Mouse (Mus musculus): Measurements from ENCODE around the gene Nmt1. TPM values are rescaled to one million over a fixed set of nuclear protein-coding genes. Genes with fewer than 3 reads are reported as not detected.

Gene Nmt1
- total and polyA plus RNA-seq, 3 experiments: 9.2 to 83.8 (median 51.2) TPM

DNA sequence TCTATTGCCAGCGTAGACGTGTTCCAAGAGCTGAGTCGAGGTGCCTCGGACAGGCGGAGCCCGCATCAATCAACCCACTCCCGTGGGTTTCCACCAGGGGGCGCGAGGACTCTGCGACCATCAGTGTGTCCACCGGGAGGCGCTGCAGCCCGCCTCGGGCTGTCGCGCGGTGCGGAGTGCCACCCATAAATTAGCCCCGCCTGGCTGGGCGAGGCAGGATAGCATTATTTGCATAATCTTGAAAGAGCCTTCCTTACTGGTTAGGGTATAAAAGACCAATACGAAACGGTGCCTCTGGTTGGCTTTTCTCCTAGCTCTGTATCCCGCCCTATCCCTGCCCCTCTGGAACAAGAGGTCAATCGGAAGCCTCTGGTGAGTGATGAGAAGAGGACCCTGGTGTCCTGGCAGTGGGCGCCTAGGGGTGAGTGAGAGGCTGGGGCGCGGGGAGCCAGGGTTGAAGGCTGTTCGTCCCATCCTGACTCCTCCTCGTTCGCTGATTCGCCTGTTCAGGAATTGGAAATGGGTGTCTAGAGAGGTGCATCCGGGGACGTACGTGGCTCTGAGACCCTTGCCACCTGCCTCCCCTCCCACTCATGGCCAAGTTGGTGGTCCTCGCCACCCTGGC is 74.8 kb downstream of the Nmt1 start:
- peak; percentile 96 for ATAC-seq (ENCODE audit: extremely low read depth, insufficient number of reproducible peaks, low FRiP score, poor library complexity, severe bottlenecking)
- peaks cover 25% of the 10 kb centered on the region for H3K36me3 ChIP-seq (replicated peaks)

DNA sequence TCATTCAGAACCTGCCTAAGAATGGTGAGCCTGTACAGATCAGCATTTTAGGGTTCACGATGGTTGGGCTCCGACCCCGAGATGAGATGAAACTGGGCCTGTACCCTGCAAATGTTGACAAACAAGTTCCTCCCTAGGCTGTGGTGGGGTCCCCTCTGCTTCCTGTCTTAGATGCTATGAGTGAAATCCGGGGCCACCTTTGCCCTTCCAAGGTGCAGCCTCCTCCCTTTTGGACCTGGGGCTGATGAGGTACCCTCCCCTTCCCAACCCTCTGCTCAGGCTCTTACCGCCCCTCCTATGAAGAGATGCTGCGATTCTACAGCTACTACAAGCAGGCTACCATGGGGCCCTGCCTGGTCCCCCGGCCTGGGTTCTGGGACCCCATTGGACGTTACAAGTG is 75.6 kb downstream of the Nmt1 start:
- ATAC-seq (ENCODE audit: extremely low read depth, insufficient number of reproducible peaks, low FRiP score, poor library complexity, severe bottlenecking) (no peak), DNase-seq (ENCODE audit: low spot score) (no peak)
- H3K4me1 ChIP-seq (ENCODE audit: insufficient read depth, low read depth, low read length): peaks cover 45% of the 10 kb centered on the region
- H3K4me3 ChIP-seq (ENCODE audit: low read depth, low read length): peak overlapping the region; percentile 75; the same call in 1 of the 2 replicates
- H3K27me3 ChIP-seq (ENCODE audit: insufficient read depth, low read length): peaks cover 37% of the 10 kb centered on the region
- no peak for TF ChIP-seq GATA2 (IDR thresholded peaks at IDR 0.05; ENCODE audit: borderline replicate concordance, low read depth, low read length)
- TF ChIP-seq CTCF (IDR thresholded peaks at IDR 0.05; ENCODE audit: low read depth, low read length): no peak
- no peak for TF ChIP-seq GATA1 (IDR thresholded peaks at IDR 0.05; ENCODE audit: borderline replicate concordance, low read length)
- no peak for TF ChIP-seq POLR2AphosphoS5 (IDR thresholded peaks at IDR 0.05; ENCODE audit: insufficient replicate concordance, low read depth, low read length)
- no peak for TF ChIP-seq TAL1 (conservative IDR thresholded peaks at IDR 0.05; ENCODE audit: low read depth, low read length)
- H3K36me3 ChIP-seq (replicated peaks): peaks cover 28% of the 10 kb centered on the region
- H3K9me3 ChIP-seq (replicated peaks): peaks cover 5% of the 10 kb centered on the region; the same call in 1 of the 2 replicates

More for the DNA sequence above, 74.8 kb downstream of the Nmt1 start:
- H3K9me3 ChIP-seq (replicated peaks): peaks cover 5% of the 10 kb centered on the region; the same call in 1 of the 2 replicates
- H3K4me1 ChIP-seq (ENCODE audit: insufficient read depth, low read depth, low read length): peaks cover 45% of the 10 kb centered on the region
- TF ChIP-seq CTCF (IDR thresholded peaks at IDR 0.05; ENCODE audit: low read depth, low read length): peak; percentile 94
- no peak for TF ChIP-seq POLR2AphosphoS5 (IDR thresholded peaks at IDR 0.05; ENCODE audit: insufficient replicate concordance, low read depth, low read length)
- peak; percentile 91 for DNase-seq (ENCODE audit: low spot score)
- peak overlapping the region; percentile 75 for H3K4me3 ChIP-seq (ENCODE audit: low read depth, low read length)
- H3K27me3 ChIP-seq (ENCODE audit: insufficient read depth, low read length): peaks cover 42% of the 10 kb centered on the region

DNA sequence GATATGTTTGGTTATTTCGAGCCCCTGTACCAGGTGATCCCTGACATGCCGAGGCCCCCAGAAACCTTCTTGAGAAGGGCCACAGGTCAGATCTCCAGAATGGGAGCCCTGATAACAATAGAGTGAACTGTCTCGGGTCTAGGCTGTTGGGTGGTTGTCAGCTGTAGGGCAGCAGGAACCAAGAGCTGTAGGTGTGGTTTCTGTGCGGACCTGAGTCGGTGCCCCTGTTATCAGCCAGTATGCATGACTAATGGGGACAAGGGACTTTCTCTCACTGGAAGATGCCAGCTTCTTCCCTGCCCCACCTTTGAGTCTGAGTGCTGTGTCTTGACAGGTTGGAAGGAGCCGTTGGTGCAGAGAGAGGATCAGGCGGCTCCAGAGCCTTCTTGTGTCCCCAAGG is 76.5 kb downstream of the Nmt1 start:
- Histone ChIP-seq H3K4me3 (ENCODE audit: low read depth, low read length) (no peak overlapping the region; the same call in 1 of the 2 replicates), H3K36me3 (replicated peaks) (peaks cover 36% of the 10 kb centered on the region), H3K9me3 (replicated peaks) (peaks cover 5% of the 10 kb centered on the region; the same call in 1 of the 2 replicates), H3K4me1 (ENCODE audit: insufficient read depth, low read depth, low read length) (peaks cover 45% of the 10 kb centered on the region), H3K27me3 (ENCODE audit: insufficient read depth, low read length) (peaks cover 29% of the 10 kb centered on the region)
- ATAC-seq (ENCODE audit: extremely low read depth, insufficient number of reproducible peaks, low FRiP score, poor library complexity, severe bottlenecking): no peak
- DNase-seq (ENCODE audit: low spot score): no peak
- TF ChIP-seq CTCF (IDR thresholded peaks at IDR 0.05; ENCODE audit: low read depth, low read length): no peak
- no peak for TF ChIP-seq GATA2 (IDR thresholded peaks at IDR 0.05; ENCODE audit: borderline replicate concordance, low read depth, low read length)
- TF ChIP-seq POLR2AphosphoS5 (IDR thresholded peaks at IDR 0.05; ENCODE audit: insufficient replicate concordance, low read depth, low read length): no peak
- TF ChIP-seq GATA1 (IDR thresholded peaks at IDR 0.05; ENCODE audit: borderline replicate concordance, low read length): no peak
- TF ChIP-seq TAL1 (conservative IDR thresholded peaks at IDR 0.05; ENCODE audit: low read depth, low read length): no peak

GRCm38 (mm10) chr11:103105180-103105725 is 77.3 kb downstream of the Nmt1 start:
- peaks cover 21% of the 10 kb centered on the region for H3K27me3 ChIP-seq (ENCODE audit: insufficient read depth, low read length)
- DNase-seq (ENCODE audit: low spot score) (no peak), ATAC-seq (ENCODE audit: extremely low read depth, insufficient number of reproducible peaks, low FRiP score, poor library complexity, severe bottlenecking) (no peak)
- H3K36me3 ChIP-seq (replicated peaks): peaks cover 39% of the 10 kb centered on the region
- peaks cover 5% of the 10 kb centered on the region; the same call in 1 of the 2 replicates for H3K9me3 ChIP-seq (replicated peaks)
- H3K4me3 ChIP-seq (ENCODE audit: low read depth, low read length): no peak overlapping the region
- peaks cover 45% of the 10 kb centered on the region for H3K4me1 ChIP-seq (ENCODE audit: insufficient read depth, low read depth, low read length)
- TF ChIP-seq GATA2 (IDR thresholded peaks at IDR 0.05; ENCODE audit: borderline replicate concordance, low read depth, low read length): no peak
- no peak for TF ChIP-seq CTCF (IDR thresholded peaks at IDR 0.05; ENCODE audit: low read depth, low read length)
- TF ChIP-seq GATA1 (IDR thresholded peaks at IDR 0.05; ENCODE audit: borderline replicate concordance, low read length): no peak
- TF ChIP-seq POLR2AphosphoS5 (IDR thresholded peaks at IDR 0.05; ENCODE audit: insufficient replicate concordance, low read depth, low read length): no peak
- TF ChIP-seq TAL1 (conservative IDR thresholded peaks at IDR 0.05; ENCODE audit: low read depth, low read length): no peak

GRCm38 (mm10) chr11:103105810-103106209 is 77.8 kb downstream of the Nmt1 start:
- H3K9me3 ChIP-seq (replicated peaks): peaks cover 5% of the 10 kb centered on the region; the same call in 1 of the 2 replicates
- no peak overlapping the region for H3K4me3 ChIP-seq (ENCODE audit: low read depth, low read length)
- H3K4me1 ChIP-seq (ENCODE audit: insufficient read depth, low read depth, low read length): peaks cover 45% of the 10 kb centered on the region
- H3K27me3 ChIP-seq (ENCODE audit: insufficient read depth, low read length): peaks cover 16% of the 10 kb centered on the region
- H3K36me3 ChIP-seq (replicated peaks): peaks cover 44% of the 10 kb centered on the region
- no peak for TF ChIP-seq TAL1 (conservative IDR thresholded peaks at IDR 0.05; ENCODE audit: low read depth, low read length)
- no peak for TF ChIP-seq GATA2 (IDR thresholded peaks at IDR 0.05; ENCODE audit: borderline replicate concordance, low read depth, low read length)
- TF ChIP-seq GATA1 (IDR thresholded peaks at IDR 0.05; ENCODE audit: borderline replicate concordance, low read length): no peak
- no peak for TF ChIP-seq CTCF (IDR thresholded peaks at IDR 0.05; ENCODE audit: low read depth, low read length)
- no peak for TF ChIP-seq POLR2AphosphoS5 (IDR thresholded peaks at IDR 0.05; ENCODE audit: insufficient replicate concordance, low read depth, low read length)
- ATAC-seq (ENCODE audit: extremely low read depth, insufficient number of reproducible peaks, low FRiP score, poor library complexity, severe bottlenecking) (no peak), DNase-seq (ENCODE audit: low spot score) (no peak)

- Histone ChIP-seq H3K4me3 (ENCODE audit: low read depth, low read length) (no peak overlapping the region), H3K36me3 (replicated peaks) (peaks cover 50% of the 10 kb centered on the region)
- no peak for ATAC-seq (ENCODE audit: extremely low read depth, insufficient number of reproducible peaks, low FRiP score, poor library complexity, severe bottlenecking)
Measured at GRCm38 (mm10) chr11:103106386-103106785, 78.4 kb downstream of the Nmt1 start.

More at GRCm38 (mm10) chr11:103106386-103106785, 78.4 kb downstream of the Nmt1 start:
- no peak for TF ChIP-seq CTCF (IDR thresholded peaks at IDR 0.05; ENCODE audit: low read depth, low read length)
- TF ChIP-seq GATA2 (IDR thresholded peaks at IDR 0.05; ENCODE audit: borderline replicate concordance, low read depth, low read length): no peak
- no peak for TF ChIP-seq POLR2AphosphoS5 (IDR thresholded peaks at IDR 0.05; ENCODE audit: insufficient replicate concordance, low read depth, low read length)
- no peak for TF ChIP-seq TAL1 (conservative IDR thresholded peaks at IDR 0.05; ENCODE audit: low read depth, low read length)
- TF ChIP-seq GATA1 (IDR thresholded peaks at IDR 0.05; ENCODE audit: borderline replicate concordance, low read length): no peak
- Histone ChIP-seq H3K9me3 (replicated peaks) (peaks cover 2% of the 10 kb centered on the region; the same call in 1 of the 2 replicates), H3K4me1 (ENCODE audit: insufficient read depth, low read depth, low read length) (peaks cover 45% of the 10 kb centered on the region), H3K27me3 (ENCODE audit: insufficient read depth, low read length) (peaks cover 10% of the 10 kb centered on the region)
- no peak for DNase-seq (ENCODE audit: low spot score)

All from G1E (cell line).